8 mouse cellular contexts compared by ENCODE assay signal in genomic region chr16:33058033-33058432, GRCm38 (mm10). TPM values are rescaled to one million over a fixed set of nuclear protein-coding genes. Genes with fewer than 3 reads are reported as not detected.
DNase-seq lines count a peak whose midpoint lies in the region; ATAC-seq and TF ChIP-seq lines count a peak whose summit lies in the region.

No protein-coding gene starts in this region.

- H3K4me3 ChIP-seq in kidney, embryonic 14.5 days (ENCODE audit: low read length) = peak overlapping the region; percentile 89
- peak overlapping the region; percentile 38; the same call in 1 of the 2 replicates for H3K4me3 ChIP-seq in bone marrow macrophage, adult 2 months (ENCODE audit: insufficient read depth, low read length)
- H3K4me3 ChIP-seq in intestine, embryonic 14.5 days (ENCODE audit: low read depth, low read length) = peak overlapping the region; percentile 95
- H3K4me3 ChIP-seq in midbrain, postnatal 0 days (ENCODE audit: low read depth, low read length) = no peak overlapping the region

- ATAC-seq in kidney, embryonic 14.5 days (ENCODE audit: low FRiP score, low TSS enrichment) = no peak
- ATAC-seq in intestine, embryonic 14.5 days (replicated peaks; ENCODE audit: low FRiP score, low TSS enrichment, low read depth) = no peak
- no peak for ATAC-seq in midbrain, postnatal 0 days (ENCODE audit: low FRiP score)
- ATAC-seq in megakaryocyte-erythroid progenitor cell, adult 5-6 weeks (replicated peaks; ENCODE audit: low FRiP score, low TSS enrichment, poor library complexity, severe bottlenecking) = no peak

- no peaks in the 10 kb centered on the region for H3K27me3 ChIP-seq in kidney, embryonic 14.5 days (ENCODE audit: control insufficient read depth, insufficient read depth, low read length)
- H3K27me3 ChIP-seq in intestine, embryonic 14.5 days (replicated peaks; ENCODE audit: control insufficient read depth, insufficient read depth, low read length) = no peaks in the 10 kb centered on the region
- no peaks in the 10 kb centered on the region for H3K27me3 ChIP-seq in midbrain, postnatal 0 days (ENCODE audit: insufficient read depth, low read length)

- no peaks in the 10 kb centered on the region for H3K9me3 ChIP-seq in kidney, embryonic 14.5 days (ENCODE audit: control insufficient read depth, low read length)
- no peaks in the 10 kb centered on the region for H3K9me3 ChIP-seq in intestine, embryonic 14.5 days (ENCODE audit: control insufficient read depth, low read length)
- H3K9me3 ChIP-seq in midbrain, postnatal 0 days (ENCODE audit: low read length) = no peaks in the 10 kb centered on the region

- no peak for TF ChIP-seq POLR2A in bone marrow macrophage, adult 2 months (IDR thresholded peaks at IDR 0.05; ENCODE audit: borderline replicate concordance, low read depth, low read length)

- H3K36me3 ChIP-seq in kidney, embryonic 14.5 days (ENCODE audit: control insufficient read depth, insufficient read depth, low read length) = peaks cover 35% of the 10 kb centered on the region
- peaks cover 33% of the 10 kb centered on the region for H3K36me3 ChIP-seq in intestine, embryonic 14.5 days (ENCODE audit: control insufficient read depth, insufficient read depth, low read length)
- H3K36me3 ChIP-seq in midbrain, postnatal 0 days (ENCODE audit: insufficient read depth, low read length) = peaks cover 19% of the 10 kb centered on the region; the same call in 1 of the 2 replicates

- no peak overlapping the region for H3K27ac ChIP-seq in kidney, embryonic 14.5 days (ENCODE audit: low read depth, low read length)
- H3K27ac ChIP-seq in bone marrow macrophage, adult 2 months (ENCODE audit: insufficient read depth, low read depth, low read length) = no peak overlapping the region
- H3K27ac ChIP-seq in intestine, embryonic 14.5 days (ENCODE audit: low read depth) = no peak overlapping the region
- H3K27ac ChIP-seq in midbrain, postnatal 0 days (ENCODE audit: low read depth, low read length) = no peak overlapping the region

- peaks cover 15% of the 10 kb centered on the region for H3K4me1 ChIP-seq in kidney, embryonic 14.5 days (ENCODE audit: control insufficient read depth, insufficient read depth, low read length)
- H3K4me1 ChIP-seq in bone marrow macrophage, adult 2 months (ENCODE audit: control insufficient read depth, insufficient read depth, low read length) = peaks cover 10% of the 10 kb centered on the region
- H3K4me1 ChIP-seq in intestine, embryonic 14.5 days (replicated peaks; ENCODE audit: control insufficient read depth, insufficient read depth, low read length) = peaks cover 12% of the 10 kb centered on the region; the same call in 1 of the 2 replicates
- peaks cover 6% of the 10 kb centered on the region for H3K4me1 ChIP-seq in midbrain, postnatal 0 days (ENCODE audit: insufficient read depth, low read length)

- no peak for DNase-seq in kidney, adult 8-10 months
- DNase-seq in intestine, embryonic 14.5 days (ENCODE audit: low spot score) = no peak
- no peak for DNase-seq in midbrain, postnatal 0 days (ENCODE audit: low spot score)
- no peak for DNase-seq in cerebellum, adult 9-11 months
- no peak for DNase-seq in spleen, adult 12 weeks (ENCODE audit: low spot score)

- H3K4me2 ChIP-seq in kidney, embryonic 14.5 days (replicated peaks; ENCODE audit: low read depth, low read length) = peak overlapping the region; percentile 67
- H3K4me2 ChIP-seq in intestine, embryonic 14.5 days (ENCODE audit: low read length) = peak overlapping the region; percentile 79
- peak overlapping the region; percentile 75 for H3K4me2 ChIP-seq in midbrain, postnatal 0 days (ENCODE audit: low read depth, low read length, poor library complexity, severe bottlenecking)

- H3K9ac ChIP-seq in kidney, embryonic 14.5 days (ENCODE audit: low read depth, low read length) = peak overlapping the region; percentile 91; the same call in 1 of the 2 replicates
- peak overlapping the region; percentile 96; the same call in 1 of the 2 replicates for H3K9ac ChIP-seq in intestine, embryonic 14.5 days (ENCODE audit: low read length)
- no peak overlapping the region for H3K9ac ChIP-seq in midbrain, postnatal 0 days (replicated peaks; ENCODE audit: low read length, poor library complexity, severe bottlenecking)

- TF ChIP-seq CTCF in bone marrow macrophage, adult 2 months (IDR thresholded peaks at IDR 0.05; ENCODE audit: low read depth, low read length) = no peak
- TF ChIP-seq CTCF in midbrain, postnatal 0 days (IDR thresholded peaks at IDR 0.05) = no peak

- 91% methylated on average over 16 of the region's 16 CpGs for WGBS in kidney, embryonic 14.5 days
- 89% methylated on average over 16 of the region's 16 CpGs for WGBS in intestine, embryonic 14.5 days
- 91% methylated on average over 16 of the region's 16 CpGs for WGBS in midbrain, postnatal 0 days

RNA-seq across cellular contexts. Expression of gene Rpl35a, which starts 1.8 kb away (rescaled TPM):
- polyA plus RNA-seq in kidney, embryonic 14.5 days (2014; fragmentation: Nextera tagmentation; extraction: Ambion mirVana) = 1,051 and 1,546 TPM in 2 replicates
- polyA plus RNA-seq in bone marrow macrophage, adult 2 months (2012; ENCODE audit: insufficient read depth, insufficient read length, missing spikeins) = 1,252 and 1,407 TPM in 2 replicates
- 1,142 and 1,206 TPM in 2 replicates for polyA plus RNA-seq in intestine, embryonic 14.5 days (2014; fragmentation: Nextera tagmentation; extraction: Ambion mirVana)
- 675 and 710 TPM in 2 replicates for total RNA-seq in midbrain, postnatal 0 days (2014; rRNA removed)
- polyA plus RNA-seq in midbrain, postnatal 0 days (2015; fragmentation: Nextera tagmentation; extraction: Ambion mirVana) = 425 and 447 TPM in 2 replicates
- 3,282 and 3,383 TPM in 2 replicates for total RNA-seq in megakaryocyte-erythroid progenitor cell, adult 5-6 weeks (2014; fragmentation: Nextera tagmentation)
- 1,974 and 2,153 TPM in 2 replicates for total RNA-seq in megakaryocyte-erythroid progenitor cell, adult 5-6 weeks (2017)

RNA-seq across cellular contexts. Expression of gene Iqcg, which starts 2.0 kb away (rescaled TPM):
- polyA plus RNA-seq in kidney, embryonic 14.5 days (2014; fragmentation: Nextera tagmentation; extraction: Ambion mirVana) = 5.1 and 5.6 TPM in 2 replicates
- polyA plus RNA-seq in bone marrow macrophage, adult 2 months (2012; ENCODE audit: insufficient read depth, insufficient read length, missing spikeins) = 0.15 and 0.86 TPM in 2 replicates
- 1.2 and 2.8 TPM in 2 replicates for polyA plus RNA-seq in intestine, embryonic 14.5 days (2014; fragmentation: Nextera tagmentation; extraction: Ambion mirVana)
- total RNA-seq in midbrain, postnatal 0 days (2014; rRNA removed) = 2.5 and 8.3 TPM in 2 replicates
- 4.7 and 5.1 TPM in 2 replicates for polyA plus RNA-seq in midbrain, postnatal 0 days (2015; fragmentation: Nextera tagmentation; extraction: Ambion mirVana)
- 1.4 TPM in 1 of 2 replicates, not detected in the other for total RNA-seq in megakaryocyte-erythroid progenitor cell, adult 5-6 weeks (2014; fragmentation: Nextera tagmentation)
- total RNA-seq in megakaryocyte-erythroid progenitor cell, adult 5-6 weeks (2017) = 0.04 and 0.89 TPM in 2 replicates

RNA-seq across cellular contexts. Expression of gene Lmln, which starts 4.3 kb away (rescaled TPM):
- 1.5 and 5.0 TPM in 2 replicates for polyA plus RNA-seq in kidney, embryonic 14.5 days (2014; fragmentation: Nextera tagmentation; extraction: Ambion mirVana)
- 4.4 and 4.6 TPM in 2 replicates for polyA plus RNA-seq in bone marrow macrophage, adult 2 months (2012; ENCODE audit: insufficient read depth, insufficient read length, missing spikeins)
- 3.3 and 4.1 TPM in 2 replicates for polyA plus RNA-seq in intestine, embryonic 14.5 days (2014; fragmentation: Nextera tagmentation; extraction: Ambion mirVana)
- 7.6 and 19.0 TPM in 2 replicates for total RNA-seq in midbrain, postnatal 0 days (2014; rRNA removed)
- 1.4 and 2.4 TPM in 2 replicates for polyA plus RNA-seq in midbrain, postnatal 0 days (2015; fragmentation: Nextera tagmentation; extraction: Ambion mirVana)
- 0.87 and 8.1 TPM in 2 replicates for total RNA-seq in megakaryocyte-erythroid progenitor cell, adult 5-6 weeks (2014; fragmentation: Nextera tagmentation)
- 0.66 and 0.88 TPM in 2 replicates for total RNA-seq in megakaryocyte-erythroid progenitor cell, adult 5-6 weeks (2017)
